Mouse (Mus musculus) forebrain, postnatal 0 days (tissue): Measurements from ENCODE around the gene Trmt10a. TPM values are rescaled to one million over a fixed set of nuclear protein-coding genes. Genes with fewer than 3 reads are reported as not detected.

Source experiments
- ATAC-seq: fragments of 200-750 bp; cut with Nextera tagmentation; 2 replicates; pipeline ENCODE4 v1.8.0; 2017; ENCODE audit warnings: mild to moderate bottlenecking, moderate library complexity
- DNase-seq: peaks from one replicate; pipeline ENCODE4 v3.0.0-alpha.2; 2015
- H3K27ac ChIP-seq: fragments of 300-500 bp; sonication (generic); 2 replicates; pipeline ENCODE4 v1.5.1; 2014; ENCODE audit warnings: low read depth, mild to moderate bottlenecking, antibody characterized with exemption, low read length, moderate library complexity, mixed read lengths
- H3K27me3 ChIP-seq: fragments of 300-500 bp; sonication (generic); 2 replicates; pipeline ENCODE4 v1.6.1; 2014; ENCODE audit warnings: mild to moderate bottlenecking, low read length, mixed read lengths; ENCODE audit not compliant: insufficient read depth
- H3K36me3 ChIP-seq: fragments of 300-500 bp; sonication (generic); 2 replicates; pipeline ENCODE4 v1.6.1; 2014; ENCODE audit warnings: mild to moderate bottlenecking, moderate library complexity; ENCODE audit not compliant: insufficient read depth
- H3K4me1 ChIP-seq: fragments of 300-500 bp; sonication (generic); 2 replicates; pipeline ENCODE4 v1.6.1; 2014; ENCODE audit warnings: antibody characterized with exemption; ENCODE audit not compliant: insufficient read depth
- H3K4me2 ChIP-seq: fragments of 300-500 bp; sonication (generic); 2 replicates; pipeline ENCODE4 v1.6.1; 2014; ENCODE audit warnings: low read depth, mild to moderate bottlenecking, moderate library complexity
- H3K4me3 ChIP-seq: fragments of 300-500 bp; sonication (generic); 2 replicates; pipeline ENCODE4 v1.5.1; 2014; ENCODE audit warnings: low read depth, low read length, mixed read lengths
- H3K9ac ChIP-seq: fragments of 300-500 bp; sonication (generic); 2 replicates; pipeline ENCODE4 v1.6.1; 2014; ENCODE audit warnings: mild to moderate bottlenecking
- H3K9me3 ChIP-seq: fragments of 300-500 bp; sonication (generic); 2 replicates; pipeline ENCODE4 v1.6.1; 2016; ENCODE audit warnings: low read length
- CTCF ChIP-seq: sonication (generic); IDR thresholded peaks from 2 replicates; pipeline ENCODE4 v1.5.1; 2016; ENCODE audit warnings: antibody characterized with exemption, control low read depth, low read depth
- WGBS: fragments of 180-500 bp; shearing (Covaris S2); extraction: QIAGEN DNeasy Blood & Tissue Kit; methylation state at CpG from one replicate; pipeline ENCODE4 v1.1.7; 2014; 5-methylcytosine and 5-hydroxymethylcytosine counted together
- polyA plus RNA-seq: library from polyadenylated mRNA; unstranded; fragments of >200 nt; fragmentation: Nextera tagmentation; extraction: Ambion mirVana; gene quantifications from 2 replicates; pipeline ENCODE4 v1.2.1, GENCODE M21; 2015
- total RNA-seq: library from RNA; depleted of rRNA; stranded (reverse); fragments of >200 nt; gene quantifications from 2 replicates; pipeline ENCODE4 v1.2.3, GENCODE M21; 2014

Trmt10a gene
- total and polyA plus RNA-seq, 2 experiments from 2014 or later, result 6.2 to 7.2 TPM

- H3K9ac ChIP-seq, result no peak overlapping the region
- peak overlapping the region; percentile 40; the same call in 1 of the 2 replicates for H3K27ac ChIP-seq
- H3K27me3 ChIP-seq, result no peaks in the 10 kb centered on the region
- no peaks in the 10 kb centered on the region for H3K4me1 ChIP-seq
- H3K9me3 ChIP-seq, result no peaks in the 10 kb centered on the region
- H3K4me2 ChIP-seq, result no peak overlapping the region
- no peak overlapping the region for H3K4me3 ChIP-seq
- DNase-seq (no peak), ATAC-seq (no peak)
- no peak for TF ChIP-seq CTCF
- WGBS, result 56% methylated on average over 5 of the region's 5 CpGs
- H3K36me3 ChIP-seq, result no peaks in the 10 kb centered on the region
These were observed 38.2 kb upstream of the Trmt10a start for GRCm38 (mm10) chr3:138105056-138105455.

GRCm38 (mm10) chr3:138106887-138107286, 36.4 kb upstream of the Trmt10a start:
- no peak for TF ChIP-seq CTCF
- Histone ChIP-seq H3K9me3 (no peaks in the 10 kb centered on the region), H3K4me3 (no peak overlapping the region), H3K27ac (no peak overlapping the region), H3K27me3 (no peaks in the 10 kb centered on the region), H3K4me1 (no peaks in the 10 kb centered on the region), H3K36me3 (no peaks in the 10 kb centered on the region), H3K4me2 (no peak overlapping the region), H3K9ac (no peak overlapping the region)
- no peak for DNase-seq
- 93% methylated on average over 10 of the region's 10 CpGs for WGBS
- ATAC-seq, result no peak

- no peak for TF ChIP-seq CTCF
- H3K9me3 ChIP-seq, result no peaks in the 10 kb centered on the region
- no peaks in the 10 kb centered on the region for H3K36me3 ChIP-seq
- H3K4me1 ChIP-seq, result no peaks in the 10 kb centered on the region
- ATAC-seq (no peak), DNase-seq (no peak)
- no peaks in the 10 kb centered on the region for H3K27me3 ChIP-seq
- no peak overlapping the region for H3K27ac ChIP-seq
- WGBS, result 94% methylated on average over 19 of the region's 19 CpGs
- H3K9ac ChIP-seq, result no peak overlapping the region
- H3K4me3 ChIP-seq, result no peak overlapping the region
- H3K4me2 ChIP-seq, result no peak overlapping the region
These were observed 32.1 kb upstream of the Trmt10a start for GRCm38 (mm10) chr3:138110910-138111782.

- no peaks in the 10 kb centered on the region for H3K9me3 ChIP-seq
- TF ChIP-seq CTCF, result no peak
- ATAC-seq (no peak), DNase-seq (no peak)
- H3K27ac ChIP-seq, result no peak overlapping the region
- no peak overlapping the region for H3K4me3 ChIP-seq
- no peaks in the 10 kb centered on the region for H3K4me1 ChIP-seq
- no peaks in the 10 kb centered on the region for H3K36me3 ChIP-seq
- H3K27me3 ChIP-seq, result no peaks in the 10 kb centered on the region
- WGBS, result 87% methylated on average over 17 of the region's 17 CpGs
- H3K4me2 ChIP-seq, result no peak overlapping the region
- no peak overlapping the region for H3K9ac ChIP-seq
These were observed 29.1 kb upstream of the Trmt10a start for GRCm38 (mm10) chr3:138114106-138114505.

GRCm38 (mm10) chr3:138116871-138117270, 26.4 kb upstream of the Trmt10a start:
- no peak for DNase-seq
- H3K9me3 ChIP-seq, result no peaks in the 10 kb centered on the region
- no peak overlapping the region for H3K4me3 ChIP-seq

GRCm38 (mm10) chr3:138118392-138118791, 24.9 kb upstream of the Trmt10a start:
- no peaks in the 10 kb centered on the region for H3K36me3 ChIP-seq
- no peak for DNase-seq
- no peak overlapping the region for H3K4me2 ChIP-seq
- no peak overlapping the region for H3K9ac ChIP-seq
- no peaks in the 10 kb centered on the region for H3K4me1 ChIP-seq
- WGBS, result 73% methylated on average over 6 of the region's 6 CpGs
- no peaks in the 10 kb centered on the region for H3K27me3 ChIP-seq
- no peaks in the 10 kb centered on the region for H3K9me3 ChIP-seq
- no peak overlapping the region for H3K4me3 ChIP-seq
- ATAC-seq, result no peak
- no peak overlapping the region for H3K27ac ChIP-seq
- no peak for TF ChIP-seq CTCF

More at GRCm38 (mm10) chr3:138116871-138117270, 26.4 kb upstream of the Trmt10a start:
- no peaks in the 10 kb centered on the region for H3K36me3 ChIP-seq
- H3K4me1 ChIP-seq, result no peaks in the 10 kb centered on the region
- H3K27me3 ChIP-seq, result no peaks in the 10 kb centered on the region
- ATAC-seq, result no peak
- TF ChIP-seq CTCF, result no peak
- H3K27ac ChIP-seq, result no peak overlapping the region
- no peak overlapping the region for H3K9ac ChIP-seq
- no peak overlapping the region for H3K4me2 ChIP-seq
- 82% methylated on average over 4 of the region's 4 CpGs for WGBS

- Histone ChIP-seq H3K4me2 (no peak overlapping the region), H3K9ac (no peak overlapping the region), H3K4me1 (no peaks in the 10 kb centered on the region), H3K9me3 (no peaks in the 10 kb centered on the region), H3K4me3 (no peak overlapping the region), H3K36me3 (no peaks in the 10 kb centered on the region), H3K27me3 (no peaks in the 10 kb centered on the region), H3K27ac (no peak overlapping the region)
- no peak for ATAC-seq
- TF ChIP-seq CTCF, result no peak
- DNase-seq, result no peak
- WGBS, result 74% methylated on average over 14 of the region's 14 CpGs
These were observed 24.4 kb upstream of the Trmt10a start for GRCm38 (mm10) chr3:138118831-138119230.
